Mouse (Mus musculus): ENCODE measurements around the gene Slc29a4. TPM values are rescaled to one million over a fixed set of nuclear protein-coding genes. Genes with fewer than 3 reads are reported as not detected.

Gene Slc29a4
- total RNA-seq (2022): 10 to 100 TPM; 35.4 to 39.1 (median 37.8) TPM

DNA sequence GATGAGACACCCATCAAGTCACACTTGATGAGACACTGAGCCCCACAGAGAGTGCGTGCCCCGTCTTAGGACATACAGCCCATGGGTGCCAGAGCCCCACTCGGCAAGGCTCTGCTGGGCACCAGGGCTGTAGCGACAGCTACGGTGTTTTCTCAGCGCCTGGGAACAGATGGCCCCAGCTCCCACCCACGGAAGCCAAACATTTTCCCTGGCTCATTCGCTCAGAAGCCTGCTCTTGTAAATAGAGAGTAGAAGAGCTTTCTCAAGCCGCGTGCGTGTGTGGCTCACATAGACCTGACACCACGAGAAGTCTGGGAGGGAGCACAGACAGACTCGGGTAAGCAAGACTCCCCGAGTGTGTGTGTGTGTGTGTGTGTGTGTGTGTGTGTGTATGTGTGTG is at the start of gene Slc29a4:
Slc29a4 (plus strand) TSS at position 265 of the 400 bp plus-strand sequence.
- peak; percentile 70 to 80 for DNase-seq (ENCODE audit: low spot score in 2 of 2)

DNA sequence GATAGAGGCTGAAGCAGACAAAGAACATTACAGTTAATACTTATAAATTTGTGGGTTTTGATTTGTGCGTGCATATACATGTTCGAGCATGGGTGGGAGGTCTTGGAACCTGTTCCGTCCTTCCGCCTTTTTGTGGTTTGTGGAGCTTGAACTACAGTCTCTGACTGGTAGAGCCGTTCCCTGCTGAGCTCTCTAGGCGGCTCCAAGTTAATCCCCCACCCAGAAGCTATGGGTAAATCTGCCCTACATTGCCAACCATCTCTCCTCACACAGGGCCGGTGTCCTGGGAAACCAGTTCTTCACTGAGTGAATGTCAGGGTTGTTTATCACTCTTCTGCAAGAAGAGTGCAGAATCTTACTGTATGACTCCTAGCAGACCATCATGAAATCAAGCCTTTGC is 44.1 kb upstream of the Slc29a4 start:
- no peak for DNase-seq (ENCODE audit: low spot score in 2 of 2)

DNA sequence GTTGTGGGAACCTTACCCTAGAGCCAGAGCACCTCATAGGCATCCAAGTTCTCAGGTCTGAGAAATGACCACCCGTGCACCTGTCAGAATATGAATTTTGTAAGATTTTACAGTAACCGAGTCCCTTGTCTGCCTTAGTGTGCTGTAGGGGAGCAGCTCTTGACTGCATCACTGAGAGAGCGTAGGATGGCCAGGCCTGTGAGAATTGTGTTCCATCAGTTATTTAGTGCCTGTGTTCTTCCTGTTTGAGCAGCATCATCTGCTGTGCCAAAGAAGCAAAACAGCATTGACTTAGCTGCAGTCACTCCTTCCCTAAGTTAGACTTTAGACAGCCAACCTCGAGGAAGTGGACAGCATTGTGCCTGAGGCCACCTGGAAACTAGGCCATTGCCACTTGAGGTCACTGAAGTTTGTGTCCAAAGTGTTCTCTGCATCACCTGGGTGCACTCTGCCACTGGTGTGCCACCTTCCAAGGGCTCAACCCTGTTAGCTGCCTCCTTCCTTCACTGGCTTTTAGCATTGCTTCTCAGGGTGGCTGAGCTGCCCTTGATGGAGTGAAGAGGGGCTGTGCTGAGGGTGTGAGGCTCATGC is 42.8 kb upstream of the Slc29a4 start:
- no peak for DNase-seq (ENCODE audit: low spot score in 2 of 2)

DNA sequence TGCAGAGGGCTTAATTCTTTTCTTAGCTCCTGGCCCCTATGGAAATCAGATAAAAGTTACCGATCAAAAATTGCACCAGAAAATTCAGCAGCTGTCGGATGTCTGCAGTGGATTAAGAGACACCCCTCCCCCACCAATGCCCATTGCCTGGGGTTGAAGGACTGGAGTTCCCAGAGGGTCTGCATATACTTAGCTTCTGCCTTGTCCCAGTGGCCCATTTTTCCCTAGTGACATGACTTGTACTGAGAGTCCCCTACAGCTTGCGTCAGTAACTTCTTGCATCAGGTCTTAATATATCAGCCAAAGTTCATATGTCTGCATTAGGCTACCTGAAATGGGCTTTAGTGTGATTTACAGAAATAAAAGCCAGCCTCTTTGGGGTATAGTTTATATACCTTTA is 41.9 kb upstream of the Slc29a4 start:
- no peak for DNase-seq (ENCODE audit: low spot score in 2 of 2)

DNA sequence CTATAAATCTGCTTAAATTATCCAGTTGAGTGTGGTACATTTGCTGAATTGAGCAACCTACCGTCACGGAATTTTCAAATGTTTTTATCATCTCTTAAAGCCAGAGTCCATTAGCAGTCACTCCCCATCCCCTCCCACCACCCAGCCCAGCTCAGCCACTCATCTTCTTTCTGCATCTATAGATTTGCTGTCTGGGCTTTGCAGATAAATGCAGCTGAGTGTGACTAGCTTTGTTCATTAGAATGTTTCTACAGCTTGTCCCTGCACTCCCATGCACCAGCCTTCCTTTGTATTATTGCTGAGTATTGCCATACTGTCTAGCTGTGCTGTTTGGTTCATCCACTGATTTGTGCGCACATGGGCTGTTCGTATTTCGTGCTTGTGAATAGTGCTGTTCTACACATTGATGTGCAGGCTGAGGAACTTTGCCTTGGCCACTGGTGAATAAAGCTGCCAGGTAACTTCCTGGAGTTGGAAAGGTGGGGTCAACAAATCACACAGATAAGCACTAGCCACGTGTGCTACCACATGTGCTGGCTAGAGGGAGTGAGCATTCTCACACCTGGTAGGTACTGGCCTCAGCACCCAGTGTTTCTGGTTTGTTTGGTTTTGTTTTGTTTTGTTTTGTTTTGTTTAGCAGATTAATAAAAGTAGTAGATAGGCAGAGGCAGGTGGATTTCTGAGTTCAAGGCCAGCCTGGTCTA is 41.4 kb upstream of the Slc29a4 start:
- DNase-seq (ENCODE audit: low spot score in 2 of 2): no peak

DNA sequence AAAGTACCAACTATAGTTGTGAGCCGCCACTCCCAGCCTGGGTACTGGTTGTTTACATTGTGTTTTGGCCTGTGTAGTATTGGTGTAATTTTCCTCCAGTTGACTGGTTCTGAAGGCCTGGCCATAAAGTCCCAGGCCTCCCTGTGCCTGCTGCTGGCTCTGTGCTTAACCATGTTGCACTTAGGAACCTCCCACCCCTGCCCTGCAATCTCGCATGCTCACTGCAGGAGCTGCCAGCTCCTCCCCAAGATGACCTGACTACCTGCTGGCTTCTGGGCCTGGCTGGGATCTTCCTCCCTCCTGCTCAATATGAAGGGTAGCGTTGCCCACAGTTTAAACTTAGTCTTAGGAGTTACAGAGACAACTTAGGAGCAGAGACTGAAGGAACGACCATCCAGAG is 40.0 kb upstream of the Slc29a4 start:
- DNase-seq (ENCODE audit: low spot score in 2 of 2): no peak

DNA sequence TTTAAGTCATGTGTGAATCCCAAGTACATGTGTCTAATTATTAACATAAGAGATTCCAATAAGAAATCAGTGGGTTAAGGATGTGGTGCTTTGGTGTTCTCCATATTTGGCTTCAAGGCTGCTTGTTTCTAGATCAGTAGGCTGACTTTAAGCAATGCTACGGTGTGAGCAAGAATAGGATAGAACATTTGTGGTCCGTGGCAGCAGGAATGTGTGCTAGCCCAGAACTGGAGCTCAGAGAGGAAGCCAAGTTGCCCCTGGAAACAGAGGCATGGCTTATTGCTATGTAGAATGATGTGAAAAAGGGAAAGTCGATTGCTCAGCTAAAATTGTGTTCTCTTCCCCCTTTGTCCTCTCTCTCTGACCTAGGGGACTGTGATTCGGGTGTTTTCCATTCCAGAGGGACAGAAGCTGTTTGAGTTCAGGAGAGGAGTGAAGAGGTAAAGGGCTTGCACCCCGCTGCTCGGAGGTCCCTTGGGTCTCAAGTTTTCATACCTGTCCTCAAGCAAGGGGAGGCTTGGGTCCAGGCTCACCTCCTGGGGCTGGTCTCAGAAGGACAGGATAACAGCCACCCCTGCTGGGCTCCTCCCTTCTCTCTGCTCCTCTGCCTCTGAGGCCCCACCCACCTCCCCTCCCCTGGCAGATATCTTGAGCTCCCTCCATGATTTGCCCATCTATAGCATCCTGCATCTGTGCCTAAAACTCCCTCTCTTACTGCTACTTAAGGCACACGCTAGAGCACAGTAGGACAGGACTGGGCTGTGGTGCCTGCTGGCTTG is 31.5 kb upstream of the Slc29a4 start:
- DNase-seq (ENCODE audit: low spot score in 2 of 2): peak in 1 of 2 experiments; percentile 39

DNA sequence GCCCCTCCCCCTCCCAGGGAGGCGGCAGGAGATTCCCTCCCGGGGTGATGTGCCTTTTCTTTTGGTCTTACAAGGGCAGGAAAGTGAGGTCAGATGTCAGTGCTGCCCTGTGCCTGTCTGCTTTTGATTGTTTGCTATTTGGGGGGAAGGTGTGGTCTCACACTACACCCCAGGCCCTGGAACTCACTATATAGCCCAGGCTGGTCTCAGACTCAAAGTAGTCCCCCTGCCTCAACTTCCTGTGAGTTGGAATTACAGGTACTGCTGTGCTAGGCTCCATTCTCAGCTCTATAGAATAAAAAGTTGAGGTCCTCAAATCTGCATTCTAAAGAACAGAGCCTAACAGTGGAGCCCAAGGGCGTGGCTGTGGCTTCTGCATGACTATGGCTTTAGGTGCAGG is 24.4 kb upstream of the Slc29a4 start:
- DNase-seq (ENCODE audit: low spot score in 2 of 2): no peak

DNA sequence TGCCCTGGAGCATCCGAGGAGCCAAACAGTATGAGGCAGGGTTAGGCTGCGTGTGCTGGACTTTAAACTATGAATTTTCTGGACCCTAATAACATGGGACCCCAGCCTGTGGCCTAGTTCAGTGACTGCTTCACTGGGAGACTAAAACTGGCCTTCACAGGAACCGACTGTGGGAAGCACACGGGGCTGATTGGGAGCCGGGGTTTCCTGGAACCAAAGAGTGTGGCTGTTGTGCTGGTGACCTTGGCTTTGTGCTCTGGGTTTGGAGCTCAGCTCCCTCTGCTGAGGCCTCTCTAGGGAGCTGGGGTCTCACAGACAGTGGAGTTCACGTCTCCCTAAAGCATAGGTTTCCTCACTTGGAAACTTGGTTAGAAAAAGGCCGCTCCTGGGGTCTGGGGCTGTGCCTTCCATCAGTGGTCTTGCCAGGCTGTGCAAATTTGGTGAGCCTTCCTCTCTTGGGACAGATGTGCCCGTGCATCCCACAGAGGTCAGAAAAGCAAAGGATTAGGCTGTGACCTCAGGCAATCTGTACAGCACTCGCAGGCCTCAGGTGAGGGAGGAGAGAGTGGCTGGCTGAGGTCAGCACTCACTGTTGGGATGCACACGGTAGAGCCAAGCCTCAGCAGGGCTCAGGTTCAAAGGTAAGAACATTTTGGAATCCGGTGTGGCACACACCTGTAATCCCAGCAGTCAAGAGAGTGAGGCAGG is 23.6 kb upstream of the Slc29a4 start:
- DNase-seq (ENCODE audit: low spot score in 2 of 2): no peak

DNA sequence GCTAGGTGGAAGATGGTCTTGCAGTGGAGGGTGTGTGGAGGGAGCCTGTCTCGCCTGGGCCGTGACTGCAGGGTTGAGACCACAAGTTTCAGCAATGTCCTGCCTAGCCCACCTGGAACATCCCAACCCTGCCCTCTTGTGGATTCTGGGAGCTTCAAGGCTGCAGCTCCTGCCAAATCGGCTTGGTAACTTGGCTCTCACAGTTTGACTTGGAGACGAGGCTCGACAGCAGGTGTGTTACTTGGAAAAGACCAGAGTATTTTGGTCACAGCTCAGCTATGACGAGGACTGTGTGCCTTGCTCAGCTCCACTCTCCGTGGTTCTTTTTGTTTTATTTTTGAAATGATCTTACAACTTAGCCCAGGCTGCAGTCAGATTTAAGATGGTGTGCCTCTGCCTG is 22.6 kb upstream of the Slc29a4 start:
- no peak for DNase-seq (ENCODE audit: low spot score in 2 of 2)

DNA sequence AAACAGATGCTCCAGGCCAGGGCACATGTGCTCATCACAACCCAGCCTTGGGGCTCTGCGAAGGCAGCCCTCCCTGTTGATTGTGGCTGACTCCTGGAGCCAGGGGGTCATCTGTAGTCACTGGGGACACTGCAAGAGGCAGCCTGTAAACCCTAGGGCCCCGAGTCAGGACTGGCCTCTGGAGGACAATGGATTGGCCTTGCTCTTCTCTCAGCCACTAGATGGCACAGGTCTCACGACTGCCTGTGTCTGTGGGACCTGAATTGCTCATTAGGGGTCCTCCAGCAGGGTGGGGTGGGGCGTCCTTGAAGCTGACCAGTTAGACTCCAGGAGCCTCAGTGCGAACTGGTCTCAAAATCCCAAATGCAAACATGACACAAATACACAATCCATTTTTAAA is 19.2 kb upstream of the Slc29a4 start:
- no peak for DNase-seq (ENCODE audit: low spot score in 2 of 2)

DNA sequence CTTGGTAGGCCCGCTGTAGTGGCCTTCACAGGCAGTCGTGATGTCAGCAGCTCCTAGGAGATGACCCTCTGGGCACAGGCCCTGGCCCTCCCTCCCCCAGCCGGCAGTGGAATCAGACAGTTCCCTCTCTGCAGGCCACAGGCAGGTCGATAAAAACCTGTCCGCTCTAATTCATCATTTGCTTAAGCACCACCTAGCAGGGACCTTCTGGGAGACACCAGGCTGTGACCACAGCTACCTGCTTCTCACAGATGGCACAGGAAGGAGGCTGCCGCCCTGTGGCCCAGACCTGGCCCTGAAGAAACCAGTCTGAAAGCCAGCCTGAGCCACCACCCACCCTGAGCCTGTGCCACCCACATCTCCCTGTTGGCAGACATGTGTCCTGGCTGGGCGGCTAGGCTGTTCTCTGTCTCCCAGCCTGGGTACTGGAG is 14.2 kb upstream of the Slc29a4 start:
- DNase-seq (ENCODE audit: low spot score in 2 of 2): no peak

DNA sequence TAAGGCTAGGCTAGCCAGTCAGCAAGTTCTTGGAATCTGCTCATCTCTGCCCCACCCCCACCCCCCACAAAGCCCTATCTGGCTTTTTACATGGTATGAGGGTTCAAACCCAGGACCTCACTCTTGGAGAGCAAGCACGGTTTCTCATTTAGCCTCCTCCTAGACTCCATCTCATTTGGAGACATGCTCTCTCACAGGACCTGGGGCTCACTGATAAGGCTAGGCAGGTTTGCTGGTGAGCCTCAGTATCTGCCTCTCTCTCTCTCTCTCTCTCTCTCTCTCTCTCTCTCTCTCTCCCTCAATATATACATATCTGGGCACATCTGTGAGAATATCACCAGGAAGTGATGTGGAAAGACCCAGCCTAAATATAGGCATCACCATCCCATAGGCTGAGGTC is 13.2 kb upstream of the Slc29a4 start:
- no peak for DNase-seq (ENCODE audit: low spot score in 2 of 2)

DNA sequence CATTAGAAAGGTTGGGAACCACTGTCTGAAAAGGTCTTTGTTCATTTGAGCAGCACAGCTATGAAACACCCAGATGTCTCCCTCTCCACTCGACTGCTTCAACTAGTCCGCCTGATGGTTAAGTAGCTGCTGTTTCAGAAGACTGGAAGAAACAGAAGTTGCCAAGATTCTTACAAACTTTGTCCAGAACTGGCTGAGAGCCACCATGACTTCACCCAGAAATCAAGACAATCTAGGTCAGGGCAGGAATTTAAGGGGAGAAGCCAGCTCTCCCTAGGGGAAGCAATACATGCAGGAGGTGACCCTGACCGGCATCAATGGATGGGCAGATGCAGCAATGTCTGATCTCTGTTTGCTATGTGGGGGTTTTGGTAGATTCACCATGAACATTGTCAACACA is 10.4 kb upstream of the Slc29a4 start:
- DNase-seq (ENCODE audit: low spot score in 2 of 2): no peak

DNA sequence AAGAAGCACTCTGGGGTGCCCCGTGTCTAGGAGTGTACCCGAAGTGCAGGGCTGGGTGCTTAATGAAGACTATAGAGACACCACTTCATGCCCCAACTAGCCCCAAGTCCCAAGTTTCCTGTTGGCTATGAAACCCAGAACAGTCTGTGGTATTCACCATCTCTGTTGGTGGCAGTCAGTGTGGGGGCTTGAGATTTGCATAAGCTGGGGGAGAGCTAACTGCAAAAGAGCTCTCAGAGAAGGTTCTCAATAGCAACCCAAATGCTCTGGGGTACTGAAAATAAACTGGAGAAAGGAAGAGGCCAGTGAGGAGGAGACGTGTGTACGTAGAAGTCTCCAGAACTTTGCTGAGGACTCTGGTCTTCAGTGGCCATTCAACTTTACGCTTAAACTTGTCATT is 9.8 kb upstream of the Slc29a4 start:
- DNase-seq (ENCODE audit: low spot score in 2 of 2): no peak

DNA sequence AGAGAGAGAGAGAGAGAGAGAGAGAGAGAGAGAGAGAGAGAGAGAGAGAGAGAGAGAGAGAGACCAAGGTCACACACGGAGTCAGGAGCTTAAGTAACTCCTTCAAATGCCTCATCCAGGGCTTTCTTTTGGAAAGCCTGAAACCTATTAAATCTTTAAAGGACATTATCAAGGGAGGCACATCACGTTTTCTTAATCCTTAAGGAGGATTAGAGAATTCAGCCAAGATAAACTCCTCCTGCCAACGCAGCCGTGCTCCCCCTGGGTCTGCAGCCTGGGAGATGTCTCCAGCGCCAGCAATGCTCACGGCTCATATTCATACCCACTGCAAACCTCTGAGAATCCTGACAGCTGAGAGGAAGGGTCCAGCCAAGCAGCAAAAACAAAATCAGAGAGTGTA is 3.4 kb upstream of the Slc29a4 start:
- DNase-seq (ENCODE audit: low spot score in 2 of 2): no peak

DNA sequence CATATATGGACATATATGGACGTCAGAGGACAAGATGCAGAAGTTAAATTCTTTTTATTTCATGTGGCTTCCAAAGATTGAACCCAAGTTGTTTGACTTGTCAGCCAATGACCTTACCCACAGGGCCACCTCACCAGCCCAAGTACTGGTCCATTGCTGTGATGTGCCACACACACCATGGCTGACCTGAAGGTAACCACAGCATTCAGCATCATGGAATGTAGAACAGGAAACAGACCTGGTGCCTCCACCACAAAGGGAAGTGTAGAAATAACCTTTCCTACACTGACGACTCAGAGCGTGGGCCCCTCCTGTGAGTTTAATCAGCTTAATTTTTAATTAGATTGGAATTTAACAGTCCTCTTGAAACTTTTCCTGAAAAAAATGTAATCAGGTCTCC is 2.0 kb upstream of the Slc29a4 start:
- DNase-seq (ENCODE audit: low spot score in 2 of 2): no peak

DNA sequence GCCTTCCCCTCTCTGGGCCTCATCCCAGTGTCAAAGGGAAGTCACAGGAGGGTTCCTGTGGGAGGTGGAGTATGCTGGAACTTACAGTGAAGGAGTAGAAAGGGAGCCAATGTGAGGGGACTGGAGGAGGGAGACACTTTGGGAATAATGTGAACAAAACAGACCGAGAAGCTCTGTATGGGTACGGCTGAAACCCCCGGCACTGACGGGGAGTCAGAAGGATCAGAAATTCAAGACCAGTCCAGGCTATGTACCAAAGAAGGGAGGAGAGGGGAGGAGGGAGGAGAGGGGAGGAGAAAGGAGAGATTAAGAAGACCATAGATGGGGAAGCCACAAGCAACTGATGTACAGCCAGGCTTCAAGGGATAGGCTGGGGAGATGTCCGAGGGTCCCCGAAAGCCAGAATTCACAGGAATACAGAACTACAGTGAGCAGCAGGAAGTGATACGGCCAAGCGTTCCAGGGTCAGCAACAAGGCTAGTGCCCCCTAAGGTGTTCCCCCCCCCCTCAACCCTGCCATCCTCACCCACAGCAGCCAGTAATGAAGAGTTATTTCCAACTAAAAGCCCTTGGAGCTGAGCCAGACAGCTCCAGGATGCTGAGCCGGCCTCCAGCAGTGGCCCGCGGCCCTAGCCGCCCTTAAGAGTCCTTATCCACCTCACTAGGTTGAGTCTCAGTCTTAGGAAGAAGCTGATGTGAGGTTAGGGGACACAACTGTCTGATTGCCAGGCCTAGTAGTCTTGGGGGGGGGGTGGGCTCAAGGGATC is 842 bp downstream of the Slc29a4 start:
- no peak for DNase-seq (ENCODE audit: low spot score in 2 of 2)

DNA sequence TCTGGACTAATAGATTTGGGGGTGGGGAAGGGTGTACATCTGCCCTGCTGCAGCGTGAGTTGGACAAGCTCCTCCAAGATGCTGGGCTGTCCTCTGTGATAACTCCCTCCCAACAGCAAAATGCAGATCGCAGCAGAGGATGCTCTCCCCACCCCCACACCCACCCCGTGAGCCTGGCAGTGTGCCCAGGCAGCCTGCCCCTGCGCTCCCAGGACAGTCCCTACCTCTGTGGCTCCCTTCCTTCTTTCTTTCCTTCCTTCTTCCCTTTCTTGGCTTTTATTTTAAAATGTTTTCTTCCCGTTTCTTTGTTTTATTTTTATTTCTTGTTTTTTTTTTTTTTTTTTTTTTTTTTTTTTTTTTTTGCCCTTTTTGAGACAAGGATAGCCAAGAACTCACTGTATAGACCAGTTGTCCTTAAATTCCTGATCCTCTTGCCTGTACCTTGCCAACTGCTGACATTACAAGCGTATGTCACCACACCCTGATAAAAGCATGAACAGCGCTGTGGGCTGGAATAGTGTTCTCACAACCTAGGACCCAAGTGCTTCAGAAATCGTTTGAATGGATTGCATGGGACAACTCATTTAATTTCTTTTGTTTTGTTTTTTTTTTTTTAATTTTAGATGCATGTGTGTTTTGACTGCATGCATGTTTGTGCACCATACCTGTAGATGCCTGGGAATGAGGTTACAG is 1.6 kb downstream of the Slc29a4 start:
- no peak for DNase-seq (ENCODE audit: low spot score in 2 of 2)

DNA sequence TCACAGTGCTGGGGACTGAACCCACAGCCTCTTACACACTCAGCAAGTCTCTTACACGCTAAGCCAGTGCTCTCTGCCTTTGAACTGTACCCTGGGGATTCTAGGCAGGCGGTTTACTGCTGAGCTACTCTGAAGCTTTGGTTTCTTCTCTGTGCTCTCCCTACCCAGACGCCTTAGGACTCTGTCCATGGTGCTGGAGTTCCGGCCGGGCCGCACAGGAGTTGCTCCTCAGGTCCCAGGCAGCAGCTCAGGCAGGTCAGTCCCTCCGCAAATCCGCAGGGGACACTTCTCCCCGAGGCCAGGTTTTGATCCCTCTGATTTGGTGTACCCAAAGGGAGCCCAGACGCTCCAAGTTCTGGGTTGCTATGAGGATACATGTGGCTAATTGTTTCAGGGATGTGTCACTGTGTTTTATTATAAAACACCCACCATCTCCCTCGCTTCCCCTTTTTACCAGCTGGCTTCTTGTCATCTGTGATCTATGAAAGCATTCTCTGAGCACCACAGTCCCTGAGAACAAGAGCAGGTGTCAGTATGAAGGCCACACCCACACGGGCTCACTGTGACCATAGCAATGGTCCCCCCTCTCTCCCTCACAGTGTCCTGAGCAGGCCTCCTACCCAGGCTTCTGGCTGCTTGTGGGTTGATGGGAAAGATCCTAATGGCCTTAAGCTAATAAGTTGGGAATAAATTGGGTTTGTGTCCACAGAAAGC is 2.5 kb downstream of the Slc29a4 start:
- DNase-seq (ENCODE audit: low spot score in 2 of 2): peak in 1 of 2 experiments; percentile 62
